Mouse (Mus musculus) mesoderm, embryonic 11.5 days (tissue): ENCODE data around the gene Slc9a3r1.

Experiments used
- DNase-seq: peaks from one replicate; pipeline ENCODE4 v3.0.0-alpha.2; 2012; ENCODE audit warnings: low read depth, low spot score

Slc9a3r1 gene

DNA sequence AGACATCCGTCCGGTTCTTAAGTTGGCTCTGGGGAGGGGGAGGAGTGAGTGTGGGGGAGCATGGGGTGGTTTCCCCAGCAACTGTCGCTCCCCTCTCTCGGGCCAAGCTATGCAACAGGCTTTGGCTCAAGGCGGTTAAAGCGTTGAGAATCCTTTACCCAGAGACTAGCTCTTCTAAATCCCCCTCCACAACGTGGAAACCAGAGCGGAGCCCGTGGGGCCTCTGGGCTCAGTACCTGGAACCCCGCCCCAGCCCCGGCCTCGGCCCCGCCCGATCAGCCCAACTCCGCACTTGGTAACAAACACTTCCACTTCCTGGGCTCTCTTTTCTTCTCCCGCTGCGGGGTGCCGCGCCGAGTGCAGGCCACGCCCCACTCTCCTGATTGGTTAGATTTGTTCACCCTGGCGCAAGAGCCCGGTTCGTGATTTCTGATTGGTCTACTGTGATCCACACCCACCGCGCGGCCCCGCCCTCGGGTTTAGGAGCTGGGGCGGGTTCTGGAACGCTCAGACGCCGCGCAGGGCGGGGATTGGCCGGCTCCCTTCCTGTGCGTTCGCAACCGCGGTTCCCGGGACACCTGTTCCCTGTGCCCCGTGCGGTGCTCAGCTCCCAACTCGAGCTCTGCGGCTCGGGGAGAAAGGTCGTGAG is at the start of gene Slc9a3r1:
TSS of gene Slc9a3r1 (plus strand) at position 510 of the 649 bp plus-strand sequence.
- DNase-seq: peak; percentile 98

DNA sequence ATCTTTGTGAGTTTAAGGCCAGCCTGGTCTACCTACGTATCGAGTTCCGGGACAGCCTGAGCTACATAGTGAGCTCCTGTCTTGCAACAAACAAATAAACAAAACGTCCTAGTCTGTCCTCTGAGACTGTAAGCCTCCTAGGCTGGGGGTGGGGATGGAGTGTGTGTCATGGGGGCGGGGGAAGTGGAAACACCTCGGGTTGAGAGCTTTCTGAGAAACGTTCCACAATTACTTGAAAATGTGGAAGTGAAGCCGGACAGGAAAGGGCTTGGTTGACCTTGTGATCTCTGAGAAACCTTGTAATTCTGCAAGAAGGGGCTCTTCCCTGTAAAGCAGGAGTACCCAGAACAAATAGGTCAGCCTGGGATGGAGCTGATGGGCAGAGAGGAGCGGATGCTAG is 43.7 kb upstream of the Slc9a3r1 start:
- DNase-seq: no peak

DNA sequence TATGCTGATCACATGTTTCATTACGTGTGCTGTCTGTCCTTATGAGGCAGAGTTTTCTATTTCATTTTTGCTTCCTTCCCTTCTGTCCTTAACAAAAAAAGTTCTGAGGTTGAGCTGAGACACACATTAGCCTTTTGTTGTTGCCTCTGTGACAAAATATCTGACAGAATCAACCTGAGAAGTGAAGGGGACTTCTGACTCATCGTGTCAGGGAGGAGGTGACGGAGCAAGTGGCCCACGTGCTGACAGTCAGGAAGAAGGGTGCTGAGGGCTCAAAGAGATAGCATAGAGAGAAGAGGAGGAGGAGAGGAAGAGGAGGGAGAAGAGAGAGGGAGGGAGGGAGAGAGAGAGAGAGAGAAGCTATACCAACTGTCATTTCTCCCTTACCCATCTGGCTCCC is 34.7 kb upstream of the Slc9a3r1 start:
- no peak for DNase-seq

DNA sequence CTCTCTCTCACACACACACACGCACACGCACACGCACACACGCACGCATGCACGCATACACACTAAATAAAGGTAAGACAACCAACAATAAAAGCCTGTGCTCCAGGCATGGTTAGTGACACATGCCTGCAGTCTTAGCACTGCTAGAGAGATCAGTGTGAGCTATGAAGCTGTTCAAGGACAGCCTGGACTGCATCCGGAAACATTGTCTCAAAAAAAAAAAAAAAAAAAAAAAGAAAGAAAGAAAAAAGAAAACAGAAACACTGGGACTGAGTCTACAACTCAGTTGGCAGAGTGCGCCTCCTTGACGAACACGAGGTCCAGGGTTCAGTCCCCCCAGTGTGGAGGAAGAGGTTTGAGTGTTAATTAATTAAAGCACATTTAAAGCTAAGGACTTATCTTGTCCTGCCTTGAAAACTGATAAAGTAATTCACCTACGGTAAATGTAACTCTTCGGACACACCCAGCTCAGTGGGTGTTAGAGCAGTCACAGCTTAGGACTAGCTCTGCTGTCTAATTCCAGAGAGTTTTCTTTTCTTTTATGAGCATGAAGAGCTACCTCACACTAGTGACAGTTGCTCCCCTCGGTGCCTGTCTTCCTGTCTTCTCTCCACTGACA is 33.5 kb upstream of the Slc9a3r1 start:
- no peak for DNase-seq

DNA sequence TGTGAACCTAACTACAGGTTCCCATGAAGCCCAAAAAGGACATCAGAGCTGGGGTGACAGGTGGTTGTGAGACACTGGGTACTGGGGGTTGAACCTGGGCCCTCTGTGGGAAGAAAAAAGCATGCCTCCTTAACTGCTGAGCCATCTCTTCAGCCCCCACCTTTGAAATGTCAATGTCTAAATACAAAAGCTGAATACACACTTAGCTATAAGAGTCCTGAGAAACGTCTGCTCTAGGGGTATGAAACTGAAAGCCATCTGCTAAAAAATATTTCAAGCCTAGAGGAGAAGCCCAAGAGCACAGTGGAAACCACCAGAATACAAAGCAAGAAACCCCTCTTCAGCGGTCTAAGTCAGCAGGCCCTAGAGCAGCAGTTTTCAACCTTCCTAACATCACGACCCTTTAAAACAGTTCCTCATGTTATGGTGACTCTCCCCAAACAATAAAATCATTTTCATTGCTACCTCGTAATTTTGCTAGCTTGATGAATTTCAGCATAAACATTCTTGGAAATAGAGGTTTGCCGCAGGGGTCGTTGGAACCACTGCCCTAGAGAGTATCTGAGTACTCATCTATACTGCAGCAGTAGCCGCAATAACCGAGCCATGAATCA is 31.3 kb upstream of the Slc9a3r1 start:
- no peak for DNase-seq

DNA sequence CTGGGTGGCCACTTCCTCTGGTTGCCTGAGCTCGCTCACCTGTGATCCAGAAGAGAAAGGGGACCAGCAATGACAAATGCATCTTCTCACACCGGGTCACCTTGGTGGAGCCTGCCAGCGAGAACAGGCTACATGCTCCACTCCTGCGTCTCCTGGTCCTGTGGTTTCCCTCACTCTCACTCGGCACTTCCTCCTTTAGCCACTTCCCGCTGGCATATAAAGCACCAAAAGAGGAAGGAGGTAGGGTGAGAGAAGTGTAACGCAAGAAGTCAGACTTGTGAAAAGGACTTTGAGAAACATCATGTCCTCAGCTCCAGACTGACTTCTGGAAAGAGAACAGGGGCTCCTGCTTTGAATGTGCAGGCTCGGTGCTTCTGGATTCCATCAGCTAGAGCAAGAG is 29.3 kb upstream of the Slc9a3r1 start, which contains the start of gene Cd300lf:
TSS of gene Cd300lf (minus strand) at position 193 of the 400 bp plus-strand sequence.
- no peak for DNase-seq

DNA sequence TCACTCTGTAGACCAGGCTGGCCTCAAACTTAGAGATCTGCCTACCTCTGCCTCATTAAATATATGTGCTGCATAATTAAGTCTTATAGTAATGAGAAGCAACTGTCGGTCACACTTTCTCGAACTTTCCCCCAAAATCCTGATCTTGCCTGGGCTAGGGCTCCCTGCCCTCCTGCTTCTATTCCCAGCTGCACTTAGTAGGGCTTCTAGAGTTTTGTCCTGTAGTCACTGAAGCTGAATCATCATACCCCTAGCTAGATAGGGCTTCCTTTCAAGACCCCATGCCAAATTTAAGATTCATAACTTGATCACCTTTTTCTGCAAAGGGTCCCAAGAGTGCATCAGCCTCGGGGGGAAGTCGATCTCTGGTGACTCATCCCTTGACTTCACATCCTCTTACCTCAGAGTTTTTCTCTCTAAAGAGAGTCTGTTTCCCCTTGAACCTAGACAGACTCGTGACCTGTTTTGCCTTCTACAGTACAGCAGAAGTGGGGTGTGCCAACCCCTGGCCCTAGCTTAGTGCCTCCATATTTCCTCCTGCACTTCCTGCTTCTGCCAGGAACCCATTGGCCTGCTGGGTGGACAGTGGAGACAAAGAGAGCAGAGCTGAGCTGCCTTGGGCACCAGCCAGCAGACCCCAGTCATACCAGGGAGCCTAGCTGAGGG is 24.4 kb upstream of the Slc9a3r1 start:
- no peak for DNase-seq

DNA sequence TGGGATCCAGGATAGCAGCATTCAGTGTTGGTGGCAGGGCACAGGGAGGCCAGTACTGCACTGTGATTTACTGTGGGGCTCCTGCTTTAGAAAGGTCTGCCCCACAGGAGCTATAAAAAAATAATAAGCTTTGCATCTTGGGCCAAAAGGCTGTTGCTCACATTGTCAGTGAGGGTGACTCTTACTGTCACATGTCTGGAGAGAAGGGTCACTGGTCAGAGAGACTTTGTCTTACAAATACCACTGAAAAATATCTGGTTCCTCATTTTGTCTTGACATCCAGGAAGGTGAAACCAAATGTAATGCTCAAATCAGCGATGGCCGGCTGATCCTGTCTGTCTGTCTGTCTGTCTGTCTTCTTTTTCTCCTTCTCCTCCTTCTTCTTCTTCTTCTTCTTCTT is 21.2 kb upstream of the Slc9a3r1 start:
- DNase-seq: no peak

DNA sequence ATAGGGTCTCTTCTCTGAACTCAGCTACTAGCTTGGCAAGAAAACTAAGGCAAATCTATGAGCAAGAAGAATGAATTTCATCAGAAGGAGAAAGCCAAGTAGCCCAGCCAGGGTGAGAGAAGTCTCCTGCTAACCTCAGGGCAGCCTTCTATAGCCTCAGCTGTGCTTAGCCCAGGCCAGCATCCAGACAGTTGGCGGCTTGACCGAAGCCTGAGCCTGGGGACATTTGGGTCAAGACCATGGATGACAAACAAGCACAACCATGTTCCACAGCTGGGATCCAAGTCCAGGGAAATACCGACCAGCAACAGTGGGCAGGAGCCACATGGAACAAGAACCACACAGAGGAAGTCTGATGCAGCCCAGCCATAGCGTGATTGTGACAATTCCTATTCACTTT is 15.3 kb upstream of the Slc9a3r1 start:
- DNase-seq: no peak

DNA sequence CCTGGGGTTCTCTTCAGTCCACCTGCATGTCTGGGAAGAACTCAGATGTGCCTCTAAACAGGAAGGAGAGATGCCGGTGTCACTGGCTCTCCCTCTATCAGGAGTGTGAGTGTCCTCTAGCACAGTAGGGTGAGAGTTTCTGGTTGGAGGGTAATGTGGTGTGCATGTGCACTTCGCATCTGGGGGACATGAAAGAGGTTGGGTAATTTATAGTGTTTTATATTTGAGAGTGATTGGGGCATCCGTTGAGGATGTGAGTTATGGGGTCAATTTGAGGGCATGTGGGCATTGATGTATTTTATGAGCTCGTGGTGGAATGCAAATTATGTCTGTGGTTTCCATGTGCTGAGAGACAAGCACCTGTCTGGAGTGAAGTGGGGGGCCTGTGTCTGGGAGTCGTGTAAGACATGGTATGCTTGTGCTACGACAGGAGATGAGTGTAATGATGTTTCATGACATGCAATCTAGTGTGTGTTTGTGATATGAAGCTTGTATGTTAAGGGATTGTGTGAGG is 12.3 kb upstream of the Slc9a3r1 start:
- DNase-seq: peak; percentile 33

DNA sequence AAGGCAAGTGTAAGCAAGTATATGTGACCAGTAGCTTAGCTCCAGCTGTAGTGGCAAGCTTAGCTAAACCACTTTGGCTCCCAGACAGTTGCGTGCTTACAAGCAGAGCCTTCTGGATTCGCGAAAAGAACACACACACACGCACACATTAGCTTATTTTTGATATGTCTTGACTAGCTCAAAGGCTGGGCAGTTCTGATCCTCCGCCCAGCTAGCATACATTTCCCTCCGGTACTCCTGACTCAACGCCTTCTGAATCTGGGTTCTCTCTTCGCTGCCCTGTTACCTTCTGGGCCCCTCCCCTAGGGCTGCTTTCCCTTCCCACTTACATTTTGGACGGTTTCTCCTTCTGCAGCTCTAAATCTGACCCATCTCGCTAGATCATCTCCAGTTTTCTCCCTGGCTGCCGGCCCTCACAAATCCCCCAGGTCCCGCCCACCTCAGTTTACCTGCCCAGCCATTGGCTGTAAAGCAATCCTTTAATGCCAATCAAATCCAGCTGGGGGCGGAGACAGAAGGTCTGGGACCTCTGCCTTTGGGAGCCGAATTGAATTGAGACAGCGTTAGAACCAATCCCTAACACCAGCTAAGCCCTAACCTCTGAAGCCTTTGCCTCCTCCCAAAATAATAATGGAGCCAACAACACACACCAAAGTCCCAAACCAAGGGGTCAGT is 11.2 kb upstream of the Slc9a3r1 start:
- peak; percentile 84 for DNase-seq

DNA sequence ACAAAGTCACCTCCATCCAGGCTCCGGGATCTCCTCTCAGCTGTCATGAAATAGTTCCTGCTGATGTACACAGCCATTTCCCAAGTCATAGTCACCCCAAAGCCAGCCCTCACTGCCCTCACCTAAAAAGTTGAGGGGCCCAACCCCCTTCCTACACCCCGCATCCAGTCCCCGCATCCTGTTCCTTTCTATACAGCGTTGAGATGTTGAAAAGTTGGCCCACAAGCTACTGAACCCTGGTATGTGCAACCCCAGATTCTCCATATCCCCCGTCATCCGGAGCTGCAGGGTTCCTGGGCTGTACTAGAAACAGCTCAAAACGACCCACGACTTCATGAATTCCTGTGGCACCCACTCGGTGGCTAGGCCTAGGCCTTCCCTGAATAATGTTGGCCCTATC is 10.1 kb upstream of the Slc9a3r1 start:
- no peak for DNase-seq

DNA sequence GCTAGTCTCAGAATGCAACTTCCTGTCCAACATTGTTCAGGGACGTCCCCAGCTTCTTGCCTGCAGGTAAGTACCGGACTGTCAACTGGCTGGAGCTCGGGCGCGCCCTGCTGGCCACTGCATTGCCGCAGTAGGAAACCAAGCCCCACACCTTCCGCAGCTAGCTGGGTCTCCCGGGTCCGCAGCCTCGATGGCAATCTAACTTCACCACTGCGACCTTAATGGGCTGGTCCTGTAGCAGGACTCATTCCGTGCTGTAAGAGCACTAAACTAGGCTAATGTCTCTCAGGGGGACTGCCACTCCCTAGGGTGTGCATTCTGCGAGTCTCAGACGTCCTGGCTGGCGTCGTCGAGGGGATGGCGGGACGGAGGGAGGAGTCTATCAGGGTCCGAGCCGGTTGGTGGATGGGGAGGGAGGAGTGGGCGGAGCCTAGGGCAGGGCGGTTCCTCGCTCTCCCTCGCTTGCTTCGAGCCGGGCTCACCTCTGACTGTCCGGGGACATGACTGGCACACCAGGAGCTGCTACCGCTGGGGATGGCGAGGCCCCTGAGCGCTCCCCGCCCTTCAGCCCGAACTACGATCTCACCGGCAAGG is 9.3 kb upstream of the Slc9a3r1 start:
- peak; percentile 79 for DNase-seq

DNA sequence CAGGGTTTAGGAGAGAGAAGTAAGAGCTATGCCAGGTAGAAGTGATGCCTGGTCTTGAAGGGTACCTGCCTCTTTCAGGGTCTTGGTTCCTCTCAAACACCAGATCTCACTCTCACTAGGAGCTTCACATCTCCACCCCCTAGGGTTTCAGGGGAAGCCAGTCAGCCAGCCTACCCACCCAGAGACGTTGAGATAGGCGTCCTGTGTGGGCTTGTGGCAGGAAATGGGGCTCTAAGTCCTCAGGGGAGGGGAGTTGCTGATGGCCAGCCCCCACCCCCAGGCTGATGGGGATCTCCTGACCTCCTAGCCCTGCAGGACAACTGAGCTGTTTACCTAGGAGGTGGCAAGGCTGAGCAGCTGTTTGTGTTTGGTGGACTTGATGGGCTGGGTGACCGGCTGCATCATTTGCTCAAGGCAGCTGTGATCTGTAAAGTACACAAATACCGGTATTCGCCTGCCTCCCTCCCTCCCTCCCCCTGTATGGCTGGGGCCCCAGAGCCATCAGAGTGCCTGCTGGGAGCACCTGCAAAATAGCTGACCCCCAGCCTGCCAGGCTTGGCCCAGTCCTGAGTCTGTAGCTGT is 8.0 kb upstream of the Slc9a3r1 start:
- no peak for DNase-seq

DNA sequence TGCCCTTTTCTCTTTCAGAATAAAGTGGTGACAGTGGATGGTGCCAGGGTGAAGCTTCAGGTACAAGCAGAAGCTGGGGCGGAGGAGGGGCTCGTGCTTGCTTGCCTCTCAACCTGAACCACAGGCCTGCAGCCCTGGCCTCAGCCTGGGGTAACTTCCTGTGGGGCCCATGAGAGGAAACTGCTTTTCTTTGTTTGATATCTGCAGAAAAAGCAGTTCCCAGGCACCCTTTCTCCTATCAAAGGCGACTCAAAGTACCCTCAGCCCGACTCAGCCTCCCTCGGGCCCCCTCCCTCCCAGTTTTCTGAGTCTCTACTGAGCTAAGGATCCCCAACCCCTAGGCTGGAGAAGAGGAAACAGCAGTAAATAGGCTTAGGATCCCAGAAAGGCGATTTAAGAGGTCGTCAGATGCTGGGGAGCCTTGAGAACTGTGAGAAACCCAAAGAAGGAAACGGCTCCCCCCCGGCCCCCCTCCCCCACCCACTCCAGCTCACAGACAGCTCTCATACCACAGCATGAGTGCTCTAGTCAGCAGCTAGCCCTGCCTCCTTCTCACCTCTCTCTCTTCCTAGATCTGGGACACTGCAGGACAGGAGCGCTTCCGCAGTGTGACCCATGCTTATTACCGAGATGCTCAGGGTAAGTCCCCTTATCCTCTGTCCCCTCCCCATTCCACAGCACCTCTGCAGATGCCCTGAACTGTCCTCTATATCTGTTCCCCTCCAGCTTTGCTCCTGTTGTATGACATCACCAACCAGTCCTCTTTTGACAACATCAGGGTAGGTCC is 5.0 kb upstream of the Slc9a3r1 start:
- no peak for DNase-seq

DNA sequence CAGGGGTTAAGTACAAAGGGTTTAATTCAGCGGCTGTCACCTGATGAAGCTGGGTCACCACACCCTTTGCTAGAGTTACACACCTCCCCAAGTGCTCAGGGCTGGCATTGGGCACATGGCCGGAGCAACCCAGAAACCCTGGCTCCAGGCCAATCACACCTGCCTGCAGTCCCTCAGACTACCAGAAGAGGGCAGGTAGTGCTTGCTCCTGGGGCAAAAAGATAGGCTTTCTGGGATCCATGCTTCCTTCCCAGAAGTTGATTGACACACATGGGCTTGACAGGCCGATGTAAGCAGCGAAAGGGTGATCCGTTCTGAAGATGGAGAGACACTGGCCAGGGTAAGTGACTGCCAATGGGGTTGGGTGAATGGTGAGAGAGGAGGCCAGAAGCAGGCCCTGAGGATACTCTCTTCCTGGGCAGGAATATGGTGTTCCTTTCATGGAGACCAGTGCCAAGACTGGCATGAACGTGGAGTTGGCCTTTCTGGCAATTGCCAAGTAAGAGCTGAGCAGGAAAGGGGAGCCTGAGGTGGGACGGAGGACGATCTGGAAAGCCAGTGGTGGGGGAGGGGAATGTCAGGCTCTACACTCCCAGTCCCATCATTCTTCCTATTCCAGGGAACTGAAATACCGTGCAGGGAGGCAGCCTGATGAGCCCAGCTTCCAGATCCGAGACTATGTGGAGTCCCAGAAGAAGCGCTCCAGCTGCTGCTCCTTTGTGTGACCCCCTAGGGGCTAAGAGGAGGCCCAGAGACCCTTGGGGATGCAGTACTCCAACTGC is 2.9 kb upstream of the Slc9a3r1 start:
- peak; percentile 59 for DNase-seq

DNA sequence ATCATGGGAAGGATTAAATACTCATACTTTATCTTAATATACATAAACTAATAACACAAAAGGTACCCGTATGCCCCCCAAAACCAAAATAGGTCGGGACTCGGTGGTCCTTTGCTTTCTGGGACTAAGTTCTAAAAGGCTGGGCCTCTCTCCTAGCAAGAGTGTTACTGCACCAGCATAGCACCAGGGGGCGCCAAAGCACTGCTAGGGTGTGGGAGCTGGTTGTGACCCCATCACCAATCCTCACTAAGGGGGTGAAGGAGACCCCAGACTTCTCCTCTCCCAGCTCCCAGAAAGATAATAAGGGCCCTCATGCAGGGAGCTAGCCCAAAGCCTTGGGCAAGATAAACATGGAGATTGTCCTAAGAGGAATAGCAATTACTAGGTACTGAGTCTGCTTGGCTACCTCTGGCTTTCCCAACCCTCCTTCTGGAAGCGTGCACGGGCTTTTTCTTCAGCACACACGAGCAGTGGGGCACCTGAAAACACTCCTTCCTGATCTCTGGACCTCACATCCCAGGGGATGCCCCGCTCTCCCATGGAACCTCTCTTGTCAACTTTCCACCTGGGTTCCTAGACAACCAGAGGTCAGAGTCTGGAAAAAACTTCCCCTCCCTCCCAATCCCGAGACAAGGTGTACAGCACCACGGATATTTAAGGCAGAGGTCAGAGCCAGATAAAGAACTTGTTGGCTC is 2.1 kb upstream of the Slc9a3r1 start:
- DNase-seq: peak; percentile 76

DNA sequence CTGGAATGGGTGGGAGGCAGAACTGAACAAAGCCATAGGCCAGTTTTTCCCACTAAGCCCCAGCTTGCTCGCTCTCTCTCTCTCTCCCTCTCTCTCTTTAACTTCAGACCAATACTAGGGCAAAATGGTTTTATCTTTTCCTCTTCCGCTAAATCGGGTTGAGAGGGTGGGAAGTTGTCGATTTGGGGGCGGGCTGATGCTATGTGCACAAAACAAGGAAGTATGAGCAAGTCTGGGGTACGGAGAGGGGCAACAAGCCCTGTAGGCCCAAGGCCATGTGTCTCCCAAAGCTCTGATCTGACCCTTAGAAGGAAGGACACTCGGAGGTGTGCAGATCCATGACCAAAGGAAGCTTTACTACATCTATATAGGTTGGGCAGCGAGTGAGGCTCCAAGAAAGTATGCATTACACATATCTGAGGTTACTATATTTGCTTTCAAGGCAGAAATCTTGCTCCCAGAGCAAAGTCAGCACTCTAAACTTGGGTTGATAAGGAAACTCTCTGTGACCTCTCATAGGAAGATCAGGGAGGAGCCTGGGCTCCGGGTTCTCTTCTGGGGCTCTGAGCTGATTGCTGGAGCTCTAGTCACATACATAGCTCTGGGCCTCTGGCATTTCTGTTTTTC is 1.4 kb upstream of the Slc9a3r1 start:
- no peak for DNase-seq
